Mouse (Mus musculus) neural tube, embryonic 12.5 days (tissue): ENCODE data around the gene Ttll6. TPM values are rescaled to one million over a fixed set of nuclear protein-coding genes. Genes with fewer than 3 reads are reported as not detected.
"Not testable (repeated sequence)": the region's sequence is repeated elsewhere in the genome, so short reads cannot be mapped to it uniquely, and the experiment has no call there.

Source experiments
- ATAC-seq: fragments of 200-750 bp; cut with Nextera tagmentation; 2 replicates; pipeline ENCODE4 v1.8.0; 2017; ENCODE audit warnings: low read depth, mild to moderate bottlenecking, moderate TSS enrichment, moderate library complexity; ENCODE audit not compliant: low FRiP score
- H3K27ac ChIP-seq: fragments of 300-500 bp; sonication (generic); 2 replicates; pipeline ENCODE4 v1.5.1; 2016
- H3K27me3 ChIP-seq: fragments of 300-500 bp; sonication (generic); replicated peaks from 2 replicates; pipeline ENCODE4 v1.6.1; 2016; ENCODE audit warnings: mild to moderate bottlenecking
- H3K36me3 ChIP-seq: fragments of 300-500 bp; sonication (generic); 2 replicates; pipeline ENCODE4 v1.6.1; 2016; ENCODE audit warnings: mild to moderate bottlenecking
- H3K4me1 ChIP-seq: fragments of 300-500 bp; sonication (generic); 2 replicates; pipeline ENCODE4 v1.6.1; 2016
- H3K4me2 ChIP-seq: fragments of 300-500 bp; sonication (generic); replicated peaks from 2 replicates; pipeline ENCODE4 v1.6.1; 2016; ENCODE audit warnings: mild to moderate bottlenecking
- H3K4me3 ChIP-seq: fragments of 300-500 bp; sonication (generic); 2 replicates; pipeline ENCODE4 v1.5.1; 2016
- H3K9ac ChIP-seq: fragments of 300-500 bp; sonication (generic); 2 replicates; pipeline ENCODE4 v1.6.1; 2016; ENCODE audit warnings: mild to moderate bottlenecking
- H3K9me3 ChIP-seq: fragments of 300-500 bp; sonication (generic); 2 replicates; pipeline ENCODE4 v1.6.1; 2016; ENCODE audit warnings: mild to moderate bottlenecking
- WGBS: fragments of 180-500 bp; shearing (Covaris S2); methylation state at CpG from one replicate; pipeline ENCODE4 v1.1.7; 2016; 5-methylcytosine and 5-hydroxymethylcytosine counted together
- polyA plus RNA-seq: library from polyadenylated mRNA; unstranded; fragments of >200 nt; fragmentation: Nextera tagmentation; extraction: Ambion mirVana; gene quantifications from 2 replicates; pipeline ENCODE4 v1.2.1, GENCODE M21; 2016

The Ttll6 gene
- not detected in 2 replicates for polyA plus RNA-seq

GRCm38 (mm10) chr11:96133239-96133865 lies at the start of gene Ttll6:
Gene Ttll6, plus strand, starts transcription at chr11:96133786.
- no peaks in the 10 kb centered on the region for H3K36me3 ChIP-seq
- H3K9ac ChIP-seq: no peak within 1 kb of the TSS
- H3K4me3 ChIP-seq: no peak within 1 kb of the TSS
- H3K27me3 ChIP-seq: peaks cover 3% of the 10 kb centered on the region; the same call in 1 of the 2 replicates
- H3K27ac ChIP-seq: no peak within 1 kb of the TSS
- H3K9me3 ChIP-seq: no peaks in the 10 kb centered on the region
- peaks cover 7% of the 10 kb centered on the region; the same call in 1 of the 2 replicates for H3K4me1 ChIP-seq
- 24% methylated on average over 16 of the region's 16 CpGs for WGBS
- peak within 1 kb of the TSS; percentile 45 for H3K4me2 ChIP-seq
- no peak for ATAC-seq

- H3K27ac ChIP-seq: no peak overlapping the region
- 87% methylated on average over 6 of the region's 6 CpGs for WGBS
- no peak for ATAC-seq
Measured at GRCm38 (mm10) chr11:96087981-96088380, 45.6 kb upstream of the Ttll6 start.

GRCm38 (mm10) chr11:96091073-96091472 lies 42.5 kb upstream of the Ttll6 start:
- no peak overlapping the region for H3K9ac ChIP-seq
- no peak for ATAC-seq

More at GRCm38 (mm10) chr11:96087981-96088380, 45.6 kb upstream of the Ttll6 start:
- Histone ChIP-seq H3K9ac (no peak overlapping the region), H3K27me3 (0 out of 2 replicates have a peak, but pooled peaks cover 3% of the 10 kb centered on the region), H3K36me3 (no peaks in the 10 kb centered on the region), H3K4me3 (no peak overlapping the region), H3K4me2 (no peak overlapping the region), H3K9me3 (no peaks in the 10 kb centered on the region), H3K4me1 (no peaks in the 10 kb centered on the region)

GRCm38 (mm10) chr11:96092674-96093291 lies 40.8 kb upstream of the Ttll6 start:
- no peak for ATAC-seq
- Histone ChIP-seq H3K9ac (no peak overlapping the region), H3K36me3 (no peaks in the 10 kb centered on the region), H3K4me2 (no peak overlapping the region), H3K4me1 (no peaks in the 10 kb centered on the region), H3K4me3 (no peak overlapping the region), H3K27ac (no peak overlapping the region), H3K27me3 (0 out of 2 replicates have a peak, but pooled peaks cover 4% of the 10 kb centered on the region), H3K9me3 (no peaks in the 10 kb centered on the region)
- WGBS: 46% methylated on average over 7 of the region's 7 CpGs

More at GRCm38 (mm10) chr11:96091073-96091472, 42.5 kb upstream of the Ttll6 start:
- Histone ChIP-seq H3K27me3 (0 out of 2 replicates have a peak, but pooled peaks cover 4% of the 10 kb centered on the region), H3K9me3 (no peaks in the 10 kb centered on the region), H3K36me3 (no peaks in the 10 kb centered on the region), H3K4me2 (no peak overlapping the region), H3K4me3 (no peak overlapping the region), H3K27ac (no peak overlapping the region), H3K4me1 (no peaks in the 10 kb centered on the region)
- WGBS: 71% methylated on average over 2 of the region's 2 CpGs

- Histone ChIP-seq H3K36me3 (no peaks in the 10 kb centered on the region), H3K4me3 (no peak overlapping the region), H3K27me3 (0 out of 2 replicates have a peak, but pooled peaks cover 4% of the 10 kb centered on the region), H3K27ac (no peak overlapping the region), H3K9me3 (no peaks in the 10 kb centered on the region), H3K9ac (no peak overlapping the region), H3K4me2 (no peak overlapping the region), H3K4me1 (no peaks in the 10 kb centered on the region)
- ATAC-seq: no peak
- 12% methylated on average over 3 of the region's 3 CpGs for WGBS
Measured at GRCm38 (mm10) chr11:96093361-96093760, 40.2 kb upstream of the Ttll6 start.

GRCm38 (mm10) chr11:96108376-96108775 lies 25.2 kb upstream of the Ttll6 start:
- H3K36me3 ChIP-seq: no peaks in the 10 kb centered on the region
- H3K4me1 ChIP-seq: no peaks in the 10 kb centered on the region
- no peak for ATAC-seq
- H3K9ac ChIP-seq: no peak overlapping the region
- H3K9me3 ChIP-seq: no peaks in the 10 kb centered on the region
- H3K4me2 ChIP-seq: no peak overlapping the region
- WGBS: 81% methylated on average over 1 of the region's 1 CpGs
- H3K27me3 ChIP-seq: no peaks in the 10 kb centered on the region
- H3K27ac ChIP-seq: no peak overlapping the region
- H3K4me3 ChIP-seq: no peak overlapping the region

- not testable (repeated sequence) for ATAC-seq, H3K9me3 ChIP-seq, H3K4me3 ChIP-seq, H3K27me3 ChIP-seq, H3K4me1 ChIP-seq, H3K4me2 ChIP-seq, H3K36me3 ChIP-seq, H3K27ac ChIP-seq, H3K9ac ChIP-seq
- 69% methylated on average over 2 of the region's 2 CpGs for WGBS
Measured at GRCm38 (mm10) chr11:96110950-96111349, 22.6 kb upstream of the Ttll6 start.

- no peak within 1 kb of the TSS for H3K27ac ChIP-seq
- no peaks in the 10 kb centered on the region for H3K4me1 ChIP-seq
- H3K27me3 ChIP-seq: no peaks in the 10 kb centered on the region
- WGBS: 46% methylated on average over 14 of the region's 14 CpGs
- ATAC-seq: no peak
- H3K4me2 ChIP-seq: no peak within 1 kb of the TSS
- no peak within 1 kb of the TSS for H3K9ac ChIP-seq
- no peak within 1 kb of the TSS for H3K4me3 ChIP-seq
- H3K36me3 ChIP-seq: no peaks in the 10 kb centered on the region
- no peaks in the 10 kb centered on the region for H3K9me3 ChIP-seq
Measured at GRCm38 (mm10) chr11:96111751-96112150, 21.8 kb upstream of the Ttll6 start, which contains the start of gene Calcoco2. Gene Calcoco2, minus strand, starts transcription at chr11:96111964.

- Histone ChIP-seq H3K27me3 (no peaks in the 10 kb centered on the region), H3K27ac (no peak overlapping the region), H3K9ac (no peak overlapping the region), H3K4me1 (no peaks in the 10 kb centered on the region), H3K4me3 (no peak overlapping the region), H3K9me3 (no peaks in the 10 kb centered on the region), H3K36me3 (no peaks in the 10 kb centered on the region), H3K4me2 (no peak overlapping the region)
- no peak for ATAC-seq
- 70% methylated on average over 2 of the region's 2 CpGs for WGBS
Measured at GRCm38 (mm10) chr11:96114077-96114476, 19.5 kb upstream of the Ttll6 start.

GRCm38 (mm10) chr11:96115416-96115815 lies 18.2 kb upstream of the Ttll6 start:
- WGBS: 91% methylated on average over 6 of the region's 6 CpGs
- Histone ChIP-seq H3K4me3 (no peak overlapping the region), H3K9ac (no peak overlapping the region), H3K9me3 (no peaks in the 10 kb centered on the region), H3K36me3 (no peaks in the 10 kb centered on the region), H3K4me1 (no peaks in the 10 kb centered on the region), H3K27ac (no peak overlapping the region), H3K4me2 (no peak overlapping the region), H3K27me3 (0 out of 2 replicates have a peak, but pooled peaks cover 1% of the 10 kb centered on the region)
- no peak for ATAC-seq

- WGBS: 92% methylated on average over 3 of the region's 3 CpGs
- no peaks in the 10 kb centered on the region for H3K4me1 ChIP-seq
- 0 out of 2 replicates have a peak, but pooled peaks cover 3% of the 10 kb centered on the region for H3K27me3 ChIP-seq
- H3K9me3 ChIP-seq: no peaks in the 10 kb centered on the region
- H3K36me3 ChIP-seq: no peaks in the 10 kb centered on the region
- H3K27ac ChIP-seq: no peak overlapping the region
- H3K4me3 ChIP-seq: no peak overlapping the region
- no peak for ATAC-seq
- H3K4me2 ChIP-seq: no peak overlapping the region
- H3K9ac ChIP-seq: no peak overlapping the region
Measured at GRCm38 (mm10) chr11:96116116-96116515, 17.5 kb upstream of the Ttll6 start.

GRCm38 (mm10) chr11:96116925-96117324 lies 16.7 kb upstream of the Ttll6 start:
- not testable (repeated sequence) for H3K4me1 ChIP-seq

More at GRCm38 (mm10) chr11:96116925-96117324, 16.7 kb upstream of the Ttll6 start:
- H3K36me3 ChIP-seq, H3K9me3 ChIP-seq, H3K4me2 ChIP-seq, H3K9ac ChIP-seq, H3K27me3 ChIP-seq, H3K27ac ChIP-seq, H3K4me3 ChIP-seq, ATAC-seq: not testable (repeated sequence)
- 93% methylated on average over 3 of the region's 3 CpGs for WGBS
